Mouse (Mus musculus) G1E (cell line): Measurements from ENCODE around the gene Proser3.

Source experiments
- CTCF ChIP-seq: IDR thresholded peaks from 2 replicates; pipeline ENCODE4 v1.5.1; 2012; ENCODE audit warnings: low read depth, low read length, inconsistent platforms, mixed read lengths
- GATA1 ChIP-seq: IDR thresholded peaks from 2 replicates; pipeline ENCODE4 v1.6.1; 2012; ENCODE audit warnings: borderline replicate concordance, low read length, inconsistent platforms, mixed read lengths
- POLR2AphosphoS5 ChIP-seq: IDR thresholded peaks from 2 replicates; pipeline ENCODE4 v1.6.1; 2012; ENCODE audit warnings: low read depth, low read length, inconsistent platforms; ENCODE audit not compliant: insufficient replicate concordance

- TF ChIP-seq CTCF (no peak), GATA1 (no peak), POLR2AphosphoS5 (no peak)
These were observed 41.7 kb upstream of the Proser3 start for GRCm38 (mm10) chr7:30593579-30594509.
